ENCODE assay signal across 8 mouse cellular contexts in the genomic region with DNA sequence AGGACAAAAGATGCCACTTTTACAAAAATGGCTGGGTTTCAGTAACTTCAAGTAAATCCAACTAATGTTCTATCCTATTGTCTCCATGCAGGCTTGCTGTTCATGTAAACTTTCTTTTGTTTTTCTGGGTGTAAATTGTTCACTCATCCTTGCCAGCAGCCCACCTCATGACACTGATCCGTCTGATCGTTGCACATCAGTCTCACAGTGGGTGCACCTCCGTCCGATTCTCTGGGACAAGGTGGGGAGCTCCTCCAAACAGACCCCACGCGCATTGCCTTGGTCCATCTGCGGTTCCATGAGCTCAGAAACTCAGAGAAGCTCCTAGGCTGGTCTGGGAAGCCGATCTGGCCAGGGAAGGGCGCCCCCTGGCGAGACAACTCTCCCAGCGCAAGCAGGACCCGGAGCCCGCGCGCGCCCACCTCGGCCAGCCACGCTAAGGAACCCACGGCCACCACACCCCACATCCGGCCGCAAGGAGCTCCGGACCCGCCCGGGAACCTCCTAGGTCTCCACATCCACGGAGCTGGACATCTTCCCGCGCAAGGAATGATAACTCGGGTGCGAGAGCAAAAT. TPM values are rescaled to one million over a fixed set of nuclear protein-coding genes. Genes with fewer than 3 reads are reported as not detected.
DNase-seq lines count a peak whose midpoint lies in the region; ATAC-seq and TF ChIP-seq lines count a peak whose summit lies in the region.

No protein-coding gene starts in this region.

- no peaks in the 10 kb centered on the region for H3K27me3 ChIP-seq in Patski
- no peaks in the 10 kb centered on the region for H3K27me3 ChIP-seq in hindbrain, embryonic 11.5 days (ENCODE audit: control insufficient read depth, insufficient read depth, low read length)

- H3K27ac ChIP-seq in hindbrain, embryonic 11.5 days (ENCODE audit: low read depth, low read length) = peak overlapping the region; percentile 85

- H3K4me1 ChIP-seq in hindbrain, embryonic 11.5 days (replicated peaks; ENCODE audit: control insufficient read depth, insufficient read depth, low read length) = peaks cover 7% of the 10 kb centered on the region

- peak overlapping the region; percentile 88 for H3K9ac ChIP-seq in hindbrain, embryonic 11.5 days (ENCODE audit: low read depth, low read length)

- H3K4me2 ChIP-seq in hindbrain, embryonic 11.5 days (replicated peaks; ENCODE audit: low read depth, low read length) = peak overlapping the region; percentile 93

- DNase-seq in Patski (ENCODE audit: low read depth, low spot score) = no peak
- peak; percentile 96 to 98 for DNase-seq in cerebellum, postnatal 10 days
- peak; percentile 42 to 79 for DNase-seq in frontal cortex, postnatal 10 days (ENCODE audit: low spot score in 2 of 2)
- peak; percentile 96 for DNase-seq in hindbrain, embryonic 11.5 days (ENCODE audit: low spot score)
- peak; percentile 82 to 95 for DNase-seq in layer of hippocampus, postnatal 25 days (ENCODE audit: extremely low spot score in 1 of 2, low spot score in 1 of 2)
- peak; percentile 92 for DNase-seq in lung, postnatal 14 days
- DNase-seq in retina, embryonic 14.5 days (ENCODE audit: low spot score) = peak; percentile 95
- DNase-seq in thymus, postnatal 36 days = peak; percentile 59 to 61

- no peaks in the 10 kb centered on the region for H3K9me3 ChIP-seq in hindbrain, embryonic 11.5 days (ENCODE audit: control insufficient read depth, low read length)

- POLR2A ChIA-PET in Patski (lab: Charles Lee) = interaction anchor here (0.7 to 2.3 kb wide), 4 partner anchors 25 to 115 kb away, joined by 3 to 7 read pairs (median 4); no protein-coding TSS in a partner anchor

- peak overlapping the region; percentile 81 for H3K4me3 ChIP-seq in hindbrain, embryonic 11.5 days (ENCODE audit: low read depth, low read length)

- TF ChIP-seq CTCF in Patski (IDR thresholded peaks at IDR 0.05) = no peak

- peak; percentile 74 for ATAC-seq in Patski
- ATAC-seq in hindbrain, embryonic 11.5 days (ENCODE audit: low FRiP score) = peak; percentile 78

- 2% methylated on average over 29 of the region's 29 CpGs for WGBS in hindbrain, embryonic 11.5 days

- H3K36me3 ChIP-seq in hindbrain, embryonic 11.5 days (ENCODE audit: control insufficient read depth, insufficient read depth, low read length) = peaks cover 2% of the 10 kb centered on the region; the same call in 1 of the 2 replicates

- in situ Hi-C loops in Patski (cut with MboI; ENCODE audit: low pct_unique_long_range_greater_than_20kb) = loop anchor here (5.0 kb wide), 3 partner anchors 74 to 134 kb away; no protein-coding TSS in a partner anchor

- CTCF ChIA-PET in Patski (lab: Charles Lee) = interaction anchor here (0.6 to 4.6 kb wide), 31 partner anchors 9 to 137 kb away, joined by 3 to 47 read pairs (median 4); no protein-coding TSS in a partner anchor

RNA-seq across cellular contexts. Expression of a gene that starts 1.0 kb away (rescaled TPM):
- polyA plus RNA-seq in Patski (2021) = 16.6 TPM
- polyA plus RNA-seq in hindbrain, embryonic 11.5 days (2014; fragmentation: Nextera tagmentation; extraction: Ambion mirVana) = 61.0 and 71.4 TPM in 2 replicates
- total RNA-seq in layer of hippocampus, postnatal 25 days (2021) = 10 to 100 TPM; 37.1 to 40.1 TPM
